Mouse (Mus musculus) spleen, adult 12 weeks (tissue): ENCODE measurements around the gene Olfr1012.
"Not testable (repeated sequence)": the region's sequence is repeated elsewhere in the genome, so short reads cannot be mapped to it uniquely, and the experiment has no call there.

Experiments used
- DNase-seq: peaks from one replicate; pipeline ENCODE4 v3.0.0; 2022; ENCODE audit warnings: low spot score

The Olfr1012 gene

DNA sequence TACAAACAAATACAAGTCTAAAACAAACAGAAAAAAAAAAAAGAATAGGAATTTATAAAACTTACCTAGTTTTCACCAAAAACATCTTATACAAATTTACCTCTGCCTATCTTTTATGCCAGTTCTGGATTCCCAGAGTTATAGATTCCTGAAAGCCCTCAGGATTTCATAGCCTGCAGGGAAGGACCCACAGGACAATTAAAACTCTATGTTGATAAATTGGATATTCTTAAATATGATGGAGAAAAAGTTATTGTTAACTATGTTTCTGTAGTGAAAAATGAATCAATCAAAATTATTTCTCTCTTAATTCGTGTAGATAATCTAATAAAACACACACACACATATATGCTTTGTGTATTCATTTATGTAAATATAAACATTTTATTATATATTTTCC lies at the start of gene Olfr1012:
TSS of gene Olfr1012 (minus strand) at position 101 of the 400 bp plus-strand sequence.
- DNase-seq, result no peak

DNA sequence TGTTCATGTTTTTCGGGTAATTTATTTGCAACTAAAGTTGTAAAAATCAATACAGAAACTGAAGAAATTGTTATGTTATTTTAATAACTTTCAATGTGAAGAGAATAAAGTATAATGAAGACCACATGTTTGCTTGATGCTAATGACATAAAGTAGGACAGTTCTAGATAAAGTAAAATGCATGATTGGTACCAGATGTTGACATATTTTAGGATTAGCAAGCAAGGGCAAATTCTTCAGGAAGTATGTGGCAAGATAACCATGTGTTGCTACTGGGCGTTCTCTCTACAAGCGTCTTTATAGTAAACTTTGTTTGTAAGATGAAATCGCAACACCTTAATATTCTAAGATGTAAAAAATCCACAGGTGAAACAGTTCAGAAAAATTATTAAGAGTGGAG lies 41.9 kb upstream of the Olfr1012 start:
- DNase-seq, result no peak

DNA sequence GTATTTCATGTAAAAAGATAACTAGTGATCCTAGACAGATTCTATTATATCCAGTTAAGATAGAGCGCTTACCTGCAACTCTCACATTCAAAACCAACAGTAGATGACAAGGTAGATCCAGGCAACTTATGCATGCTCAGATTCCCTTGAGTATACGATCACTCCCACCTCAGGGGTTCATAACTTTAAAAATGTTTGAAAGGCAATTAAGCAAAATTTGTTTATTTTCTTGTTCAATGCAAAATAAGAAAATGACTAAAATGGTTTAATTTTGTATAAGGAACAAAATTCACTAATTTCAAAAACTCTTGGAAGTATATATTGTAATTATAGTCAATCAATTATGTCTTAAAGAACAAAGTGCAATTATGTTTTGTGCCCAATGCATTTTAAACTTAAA lies 39.9 kb upstream of the Olfr1012 start, which contains the start of gene Olfr1016:
TSS of gene Olfr1016 (minus strand) at position 101 of the 400 bp plus-strand sequence.
- DNase-seq, result no peak

DNA sequence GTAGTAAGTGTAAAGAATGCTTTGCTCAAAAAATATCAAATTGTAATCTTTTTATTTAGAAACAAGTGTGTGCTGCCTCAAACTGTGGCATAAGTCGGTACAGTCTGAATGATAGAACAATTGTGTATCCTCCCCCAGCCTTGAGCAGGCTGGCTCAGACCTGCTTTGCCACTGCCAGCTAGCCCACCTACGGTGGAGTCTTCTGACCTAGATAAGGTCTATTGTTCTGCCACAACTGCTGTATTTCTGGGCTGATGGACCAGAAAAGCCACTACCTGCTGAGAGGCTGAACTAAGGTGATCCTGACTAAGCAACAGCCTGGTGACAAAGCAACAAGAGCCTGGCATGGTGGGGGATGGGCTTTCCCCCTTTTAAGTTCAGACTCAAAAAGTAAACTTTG lies 29.8 kb upstream of the Olfr1012 start:
- no peak for DNase-seq

DNA sequence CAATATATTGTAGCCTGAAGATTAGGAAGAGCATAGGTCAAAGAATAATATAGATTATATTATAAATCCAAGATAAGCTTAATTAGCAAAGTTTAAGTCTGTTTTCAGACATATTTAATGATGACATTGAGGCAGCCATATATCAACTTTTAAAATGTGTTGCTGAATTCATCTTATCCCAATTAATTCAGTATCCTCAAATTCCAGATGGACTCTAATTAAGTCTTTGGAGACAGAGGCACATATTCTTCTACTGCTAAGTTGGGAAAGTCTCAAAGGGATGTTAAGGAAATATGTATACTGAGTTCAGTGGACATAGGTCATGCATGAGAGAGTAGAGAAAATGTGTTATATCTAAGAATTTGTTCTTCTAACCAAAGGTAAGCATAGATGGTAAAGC lies 19.2 kb upstream of the Olfr1012 start, which contains the start of gene Olfr1015:
TSS of gene Olfr1015 (plus strand) at position 301 of the 400 bp plus-strand sequence.
- DNase-seq, result no peak

DNA sequence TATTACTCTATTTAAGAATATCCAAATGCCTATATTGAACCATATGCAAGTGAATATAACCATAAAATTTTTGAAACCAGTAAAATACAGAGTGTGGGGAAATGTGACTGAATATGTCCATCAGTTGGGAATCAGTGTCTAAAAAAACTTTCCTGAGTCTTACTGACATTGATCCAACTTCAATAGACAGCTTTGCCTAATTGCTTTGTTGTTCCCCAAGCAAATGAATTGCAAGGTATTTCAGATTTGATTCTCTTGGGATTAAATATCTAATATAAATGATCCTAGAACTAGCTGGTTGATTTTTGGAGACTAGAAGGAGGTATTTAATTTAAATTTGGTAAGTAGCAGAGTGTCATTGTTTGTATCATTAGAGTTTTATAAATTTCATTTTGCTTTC lies 9.8 kb upstream of the Olfr1012 start, which contains the start of gene Olfr1014:
TSS of gene Olfr1014 (plus strand) at position 301 of the 400 bp plus-strand sequence.
- DNase-seq, result no peak

DNA sequence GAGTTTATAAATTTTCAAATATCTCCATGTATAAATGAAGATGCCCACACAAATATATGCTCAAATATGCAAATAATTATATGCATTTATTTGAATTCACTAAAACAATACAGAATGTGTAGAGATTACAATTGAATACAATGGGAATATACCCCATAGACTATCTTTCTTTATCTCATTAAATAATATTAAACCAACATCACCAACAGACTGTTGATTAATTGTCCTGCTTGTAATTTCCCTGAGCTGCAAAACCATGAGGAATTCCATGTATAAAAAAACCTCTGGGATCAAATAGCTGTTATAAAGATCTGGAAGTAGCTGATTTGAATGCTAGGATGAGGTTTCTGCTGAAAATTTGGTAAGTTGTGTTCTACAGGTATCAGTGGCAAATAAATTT lies 4.2 kb upstream of the Olfr1012 start, which contains the start of gene Olfr1013:
TSS of gene Olfr1013 (plus strand) at position 301 of the 400 bp plus-strand sequence.
- no peak for DNase-seq

DNA sequence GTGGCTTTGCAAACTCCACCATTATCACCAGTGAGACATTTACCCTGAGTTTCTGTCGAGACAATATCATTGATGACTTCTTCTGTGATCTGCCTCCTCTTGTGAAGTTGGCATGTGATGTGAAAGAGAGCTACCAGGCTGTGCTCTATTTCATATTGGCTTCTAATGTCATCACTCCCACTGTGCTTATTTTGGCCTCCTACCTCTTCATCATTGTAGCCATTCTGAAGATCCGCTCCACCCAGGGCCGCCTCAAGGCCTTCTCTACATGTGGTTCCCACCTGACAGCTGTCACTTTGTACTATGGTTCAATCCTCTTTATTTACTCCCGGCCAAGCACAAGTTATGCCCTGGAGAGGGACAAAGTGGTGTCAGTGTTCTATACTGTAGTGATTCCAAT lies 8.7 kb downstream of the Olfr1012 start:
- DNase-seq, result no peak

DNA sequence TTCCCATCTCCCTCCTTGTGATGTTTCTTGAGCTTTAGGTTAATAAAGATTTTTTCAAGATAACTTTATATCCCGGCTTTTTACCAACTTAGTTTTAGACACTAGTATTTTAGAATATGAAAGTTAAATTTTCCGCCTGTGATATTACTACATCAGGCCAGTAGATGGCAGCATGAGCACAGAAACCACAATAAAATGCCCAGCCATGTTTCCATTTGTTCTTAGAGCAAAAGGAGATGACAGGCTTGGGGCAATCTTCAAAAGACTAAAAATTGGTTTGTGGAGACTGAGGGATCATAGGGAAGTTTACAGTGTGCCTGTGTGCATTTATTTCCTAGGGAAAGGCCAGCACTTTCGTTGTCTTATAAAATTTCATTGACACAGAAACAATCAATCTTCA lies 36.8 kb downstream of the Olfr1012 start:
- no peak for DNase-seq

DNA sequence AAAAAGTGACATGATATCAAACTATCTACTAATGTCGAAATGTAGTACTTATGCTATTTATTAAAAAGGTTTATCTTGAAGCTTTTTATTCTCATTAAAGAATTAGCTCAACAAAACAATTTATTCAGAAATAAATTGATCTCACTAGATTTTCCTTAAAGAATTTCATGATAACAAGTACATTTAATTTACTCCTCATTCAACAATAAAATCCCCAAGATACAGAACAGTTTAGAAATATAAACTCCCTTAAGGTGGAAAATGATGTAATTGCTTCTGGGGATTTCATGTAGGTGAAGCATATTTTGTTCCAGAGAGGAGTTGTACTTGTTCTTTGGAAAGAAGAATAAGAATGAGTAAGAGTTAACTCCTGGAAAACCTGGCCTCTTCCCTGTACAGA lies 47.4 kb downstream of the Olfr1012 start, which contains the start of gene Olfr1009:
TSS of gene Olfr1009 (plus strand) at position 301 of the 400 bp plus-strand sequence.
- no peak for DNase-seq

DNA sequence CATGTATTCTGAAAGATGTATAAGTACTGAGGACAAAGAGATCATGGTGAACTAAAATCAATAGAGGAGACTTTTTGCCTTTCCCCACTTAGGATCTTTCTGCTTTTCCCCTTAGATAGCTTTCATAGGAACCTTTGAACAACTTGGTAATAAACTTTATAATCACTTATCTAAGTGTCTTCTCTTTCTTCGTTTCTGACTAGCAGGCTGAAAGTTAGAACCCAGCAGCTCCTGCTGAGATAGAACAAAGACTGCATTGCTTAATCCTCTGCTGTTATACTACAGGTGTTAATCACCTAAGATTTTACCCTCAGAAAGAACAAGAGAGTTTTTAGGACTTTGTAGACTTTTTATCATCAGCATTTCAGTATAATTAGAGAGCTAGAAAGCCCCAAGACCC lies 51.4 kb downstream of the Olfr1012 start:
- DNase-seq, result no peak

DNA sequence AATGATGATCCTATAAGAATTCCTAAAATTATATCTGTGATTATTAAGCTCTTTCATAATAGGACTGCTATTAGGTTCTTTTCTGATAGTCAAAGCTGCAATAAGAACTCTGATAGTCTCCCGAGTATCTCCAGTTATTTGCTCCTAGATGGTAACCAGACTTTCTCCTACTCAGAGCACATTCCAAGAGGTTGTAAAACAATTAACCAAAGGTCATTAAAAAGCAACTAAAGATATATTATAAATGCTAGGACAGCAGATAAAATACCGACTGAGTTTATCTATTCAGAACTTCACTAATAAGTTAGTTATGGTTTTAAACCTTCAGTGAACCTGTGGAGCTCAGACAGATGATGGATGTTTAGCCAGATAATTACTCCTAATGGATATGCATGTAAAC lies 51.9 kb downstream of the Olfr1012 start:
- not testable (repeated sequence) for DNase-seq
